Comparison of ENCODE assay signal across 8 mouse cellular contexts in genomic region chr15:102785055-102785820, GRCm38 (mm10).
DNase-seq lines count a peak whose midpoint lies in the region; ATAC-seq and TF ChIP-seq lines count a peak whose summit lies in the region.

No protein-coding gene starts in this region.

- no peaks in the 10 kb centered on the region for H3K4me1 ChIP-seq in bone marrow, adult 2 months (ENCODE audit: control insufficient read depth, insufficient read depth, low read length)
- H3K4me1 ChIP-seq in embryonic fibroblast, embryonic 13.5 days (ENCODE audit: control insufficient read depth, insufficient read depth, low read length) = no peaks in the 10 kb centered on the region

- TF ChIP-seq CTCF in left cerebral cortex, adult 2 months (IDR thresholded peaks at IDR 0.05) = peak; percentile 80
- peak; percentile 58 for TF ChIP-seq CTCF in bone marrow, adult 2 months (IDR thresholded peaks at IDR 0.05; ENCODE audit: control insufficient read depth, insufficient read depth, low read length)
- peak; percentile 37; the same call in 1 of the 2 replicates for TF ChIP-seq CTCF in embryonic fibroblast, embryonic 13.5 days (IDR thresholded peaks at IDR 0.05; ENCODE audit: borderline replicate concordance, insufficient read depth, low read length)

- no peak overlapping the region for H3K4me3 ChIP-seq in left cerebral cortex, adult 2 months
- H3K4me3 ChIP-seq in bone marrow, adult 2 months (replicated peaks; ENCODE audit: control insufficient read depth, low read depth, low read length) = no peak overlapping the region
- no peak overlapping the region for H3K4me3 ChIP-seq in embryonic fibroblast, embryonic 13.5 days (ENCODE audit: insufficient read depth, low read length)

- TF ChIP-seq POLR2A in bone marrow, adult 2 months (IDR thresholded peaks at IDR 0.05; ENCODE audit: borderline replicate concordance, control insufficient read depth, low read depth, low read length) = no peak
- TF ChIP-seq POLR2A in embryonic fibroblast, embryonic 13.5 days (IDR thresholded peaks at IDR 0.05; ENCODE audit: low read depth, low read length) = no peak

- intact Hi-C loops in left cerebral cortex, adult 2 months (cut with DNase I) = no loop called here
- intact Hi-C loops in left cerebral cortex, postnatal 4 days (cut with DNase I) = no loop called here

- DNase-seq in left cerebral cortex, adult 2 months (ENCODE audit: extremely low spot score in 1 of 2, low spot score in 2 of 2) = peak in 1 of 2 experiments; percentile 52
- no peak for DNase-seq in left cerebral cortex, adult 8-10 months (ENCODE audit: low spot score in 2 of 2)
- peak; percentile 64 for DNase-seq in MN1 (ENCODE audit: low spot score)
- DNase-seq in left cerebral cortex, postnatal 4 days = peak; percentile 70
- peak; percentile 49 for DNase-seq in skeletal muscle tissue, adult 2 months (ENCODE audit: low read depth, low spot score)

- WGBS in bone marrow, adult 2 months = 30% methylated on average over 10 of the region's 10 CpGs

- no peak for ATAC-seq in inflammation-experienced regulatory T-cells, adult 6 months

- H3K27ac ChIP-seq in left cerebral cortex, adult 2 months = no peak overlapping the region
- H3K27ac ChIP-seq in bone marrow, adult 2 months (ENCODE audit: control insufficient read depth, insufficient read depth, low read depth, low read length, poor library complexity) = no peak overlapping the region
- no peak overlapping the region for H3K27ac ChIP-seq in embryonic fibroblast, embryonic 13.5 days (ENCODE audit: insufficient read depth, low read length)

Comparison
In these comparisons a context has a peak if more than half of its experiments do, and no peak if none do; other contexts are left out.
1. DNase-seq: peak in MN1 (single experiment), left cerebral cortex, postnatal 4 days (single experiment) and skeletal muscle tissue, adult 2 months (single experiment); none in left cerebral cortex, adult 8-10 months (0 of 2).
2. Peak in every context shown above with its lines, with median percentiles within 50 percentile points of each other: CTCF ChIP-seq.